Mouse (Mus musculus) kidney, adult 18-20 months (tissue): ENCODE measurements around the gene Nav2.

Source experiments
- DNase-seq: peaks from one replicate; pipeline ENCODE4 v3.0.0; 2021

Nav2 gene

GRCm38 (mm10) chr7:49415716-49416115 lies 507.2 kb downstream of the Nav2 start:
- DNase-seq: no peak

GRCm38 (mm10) chr7:49418841-49419240 lies 510.3 kb downstream of the Nav2 start:
- no peak for DNase-seq

- no peak for DNase-seq
These were observed 511.8 kb downstream of the Nav2 start for GRCm38 (mm10) chr7:49420139-49420802.

- DNase-seq: no peak
These were observed 512.7 kb downstream of the Nav2 start for GRCm38 (mm10) chr7:49421261-49421660.

GRCm38 (mm10) chr7:49423943-49424342 lies 515.4 kb downstream of the Nav2 start:
- no peak for DNase-seq

GRCm38 (mm10) chr7:49426060-49426459 lies 517.5 kb downstream of the Nav2 start:
- DNase-seq: peak; percentile 43

GRCm38 (mm10) chr7:49427843-49428242 lies 519.3 kb downstream of the Nav2 start:
- DNase-seq: peak; percentile 17

GRCm38 (mm10) chr7:49428947-49429346 lies 520.4 kb downstream of the Nav2 start:
- no peak for DNase-seq

GRCm38 (mm10) chr7:49430808-49431207 lies 522.3 kb downstream of the Nav2 start:
- DNase-seq: no peak

GRCm38 (mm10) chr7:49433945-49434344 lies 525.4 kb downstream of the Nav2 start:
- no peak for DNase-seq

- no peak for DNase-seq
These were observed 528.0 kb downstream of the Nav2 start for GRCm38 (mm10) chr7:49436492-49436891.

GRCm38 (mm10) chr7:49437901-49438300 lies 529.4 kb downstream of the Nav2 start:
- no peak for DNase-seq

- DNase-seq: peak; percentile 37
These were observed 530.6 kb downstream of the Nav2 start for GRCm38 (mm10) chr7:49439136-49439535.

GRCm38 (mm10) chr7:49440333-49440969 lies 531.9 kb downstream of the Nav2 start:
- no peak for DNase-seq

- DNase-seq: no peak
These were observed 533.7 kb downstream of the Nav2 start for GRCm38 (mm10) chr7:49442174-49442573.

- no peak for DNase-seq
These were observed 540.1 kb downstream of the Nav2 start for GRCm38 (mm10) chr7:49448580-49448979.

- DNase-seq: no peak
These were observed 542.0 kb downstream of the Nav2 start for GRCm38 (mm10) chr7:49450261-49451141.

- no peak for DNase-seq
These were observed 542.7 kb downstream of the Nav2 start for GRCm38 (mm10) chr7:49451240-49451639.

GRCm38 (mm10) chr7:49452274-49452673 lies 543.8 kb downstream of the Nav2 start:
- no peak for DNase-seq

GRCm38 (mm10) chr7:49454601-49455000 lies 546.1 kb downstream of the Nav2 start:
- no peak for DNase-seq

GRCm38 (mm10) chr7:49456148-49456547 lies 547.6 kb downstream of the Nav2 start:
- peak; percentile 52 for DNase-seq

GRCm38 (mm10) chr7:49457398-49457797 lies 548.9 kb downstream of the Nav2 start:
- DNase-seq: no peak

- no peak for DNase-seq
These were observed 549.4 kb downstream of the Nav2 start for GRCm38 (mm10) chr7:49457890-49458289.
